Mouse (Mus musculus) bone marrow, adult 2 months (tissue): ENCODE data around the gene Trex1.

Experiments used
- CTCF ChIP-seq: fragments of 200-500 bp; IDR thresholded peaks from 2 replicates; pipeline ENCODE4 v1.5.1; 2011; ENCODE audit warnings: low read length, control low read depth; ENCODE audit not compliant: control insufficient read depth, insufficient read depth
- POLR2A ChIP-seq: fragments of 200-500 bp; IDR thresholded peaks from 2 replicates; pipeline ENCODE4 v1.6.1; 2011; ENCODE audit warnings: low read depth, mild to moderate bottlenecking, control low read depth, low read length, borderline replicate concordance; ENCODE audit not compliant: control insufficient read depth

GRCm38 (mm10) chr9:109030312-109030711 lies 29.2 kb downstream of the Trex1 start:
- TF ChIP-seq CTCF (no peak), POLR2A (no peak)
